Mouse (Mus musculus) myocyte (in vitro differentiated cells): Measurements from ENCODE around the gene Tex14.
"Not testable (repeated sequence)": the region's sequence is repeated elsewhere in the genome, so short reads cannot be mapped to it uniquely, and the experiment has no call there.

ENCODE experiments used
- CEBPB ChIP-seq: IDR thresholded peaks from 2 replicates; pipeline ENCODE4 v1.6.1; 2011; ENCODE audit warnings: mild to moderate bottlenecking, moderate library complexity; ENCODE audit not compliant: poor library complexity, insufficient read depth, severe bottlenecking
- E2F4 ChIP-seq: IDR thresholded peaks from one replicate; pipeline ENCODE4 v1.6.1; 2011; ENCODE audit warnings: mild to moderate bottlenecking, control low read depth, moderate library complexity; ENCODE audit not compliant: insufficient read depth
- MAX ChIP-seq: IDR thresholded peaks from one replicate; pipeline ENCODE4 v1.6.1; 2011; ENCODE audit warnings: low read depth, mild to moderate bottlenecking, control low read depth
- MYOD1 ChIP-seq, 3 experiments: IDR thresholded peaks; one replicate each; pipeline ENCODE4 v1.6.1; 2011; ENCODE audit warnings: control low read depth in 2 of 3, low read depth in 2 of 3, mild to moderate bottlenecking in 2 of 3, moderate library complexity in 1 of 3; ENCODE audit not compliant: insufficient read length in 2 of 3, control insufficient read depth in 1 of 3
- POLR2A ChIP-seq: IDR thresholded peaks from one replicate; pipeline ENCODE4 v1.6.1; 2011; ENCODE audit warnings: low read depth, mild to moderate bottlenecking, control low read depth, moderate library complexity; ENCODE audit not compliant: insufficient read length
- POLR2AphosphoS2 ChIP-seq: IDR thresholded peaks from one replicate; pipeline ENCODE4 v1.6.1; 2011; ENCODE audit warnings: low read depth, control low read depth; ENCODE audit not compliant: insufficient read length
- REST ChIP-seq: IDR thresholded peaks from one replicate; pipeline ENCODE4 v1.6.1; 2011; ENCODE audit warnings: mild to moderate bottlenecking, control low read depth, moderate library complexity; ENCODE audit not compliant: insufficient read depth, insufficient read length
- TCF12 ChIP-seq: IDR thresholded peaks from one replicate; pipeline ENCODE4 v1.6.1; 2011; ENCODE audit warnings: mild to moderate bottlenecking, control low read depth; ENCODE audit not compliant: poor library complexity, insufficient read depth, severe bottlenecking
- USF1 ChIP-seq: IDR thresholded peaks from one replicate; pipeline ENCODE4 v1.6.1; 2011; ENCODE audit warnings: low read depth, mild to moderate bottlenecking, control low read depth, moderate library complexity

DNA sequence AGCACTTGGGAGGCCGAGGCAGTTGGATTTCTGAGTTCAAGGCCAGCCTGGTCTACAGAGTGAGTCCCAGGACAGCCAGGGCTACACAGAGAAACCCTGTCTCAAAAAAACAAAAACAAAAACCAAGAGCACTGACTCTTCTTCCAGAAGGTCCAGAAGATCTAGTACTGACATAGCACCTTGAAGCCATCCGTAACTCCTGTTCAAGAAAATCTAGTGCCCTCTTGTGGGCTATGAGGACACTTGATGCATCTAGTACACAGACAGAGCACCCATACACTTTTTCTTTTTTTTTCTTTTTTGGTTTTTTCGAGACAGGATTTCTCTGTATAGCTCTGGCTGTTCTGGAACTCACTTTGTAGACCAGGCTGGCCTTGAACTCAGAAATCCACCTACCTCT lies 8.5 kb downstream of the Tex14 start:
- TF ChIP-seq POLR2A; E2F4; CEBPB; TCF12; MAX; REST; POLR2AphosphoS2; USF1; MYOD1 (IDR thresholded peaks at IDR 0.05; ENCODE audit: control insufficient read depth in 1 of 3, insufficient read length in 2 of 3, low read depth in 2 of 3): not testable (repeated sequence)
